Mouse (Mus musculus) stomach, embryonic 14.5 days (tissue): ENCODE measurements around the gene Cyp26c1. TPM values are rescaled to one million over a fixed set of nuclear protein-coding genes. Genes with fewer than 3 reads are reported as not detected.

ENCODE experiments used
- ATAC-seq: fragments of 200-750 bp; cut with Nextera tagmentation; 2 replicates; pipeline ENCODE4 v1.8.0; 2017; ENCODE audit warnings: low read depth, moderate TSS enrichment; ENCODE audit not compliant: insufficient number of reproducible peaks, insufficient read depth, low FRiP score
- H3K27ac ChIP-seq: fragments of 300-500 bp; sonication (generic); 2 replicates; pipeline ENCODE4 v1.5.1; 2014; ENCODE audit warnings: mild to moderate bottlenecking, low read length, moderate library complexity, mixed read lengths
- H3K27me3 ChIP-seq: fragments of 300-500 bp; sonication (generic); 2 replicates; pipeline ENCODE4 v1.6.1; 2014; ENCODE audit warnings: low read length, control low read depth, mixed read lengths; ENCODE audit not compliant: control insufficient read depth, insufficient read depth
- H3K36me3 ChIP-seq: fragments of 300-500 bp; sonication (generic); 2 replicates; pipeline ENCODE4 v1.6.1; 2014; ENCODE audit warnings: mild to moderate bottlenecking, control low read depth, low read length, moderate library complexity, mixed read lengths; ENCODE audit not compliant: control insufficient read depth, insufficient read depth
- H3K4me1 ChIP-seq: fragments of 300-500 bp; sonication (generic); 2 replicates; pipeline ENCODE4 v1.6.1; 2014; ENCODE audit warnings: low read length, control low read depth, mixed read lengths; ENCODE audit not compliant: control insufficient read depth, insufficient read depth
- H3K4me2 ChIP-seq: fragments of 300-500 bp; sonication (generic); replicated peaks from 2 replicates; pipeline ENCODE4 v1.6.1; 2014; ENCODE audit warnings: low read depth, low read length, control low read depth
- H3K4me3 ChIP-seq: fragments of 300-500 bp; sonication (generic); 2 replicates; pipeline ENCODE4 v1.5.1; 2014; ENCODE audit warnings: low read depth, low read length, control low read depth
- H3K9ac ChIP-seq: fragments of 300-500 bp; sonication (generic); replicated peaks from 2 replicates; pipeline ENCODE4 v1.6.1; 2014; ENCODE audit warnings: low read depth, mild to moderate bottlenecking, control low read depth, low read length, moderate library complexity, mixed read lengths
- H3K9me3 ChIP-seq: fragments of 300-500 bp; sonication (generic); 2 replicates; pipeline ENCODE4 v1.6.1; 2016; ENCODE audit warnings: low read depth, low read length, control low read depth; ENCODE audit not compliant: control insufficient read depth
- WGBS: fragments of 180-500 bp; shearing (Covaris S2); extraction: QIAGEN DNeasy Blood & Tissue Kit; methylation state at CpG from one replicate; pipeline ENCODE4 v1.1.7; 2014; 5-methylcytosine and 5-hydroxymethylcytosine counted together
- polyA plus RNA-seq: library from polyadenylated mRNA; unstranded; fragments of >200 nt; fragmentation: Nextera tagmentation; extraction: Ambion mirVana; gene quantifications from 2 replicates; pipeline ENCODE4 v1.2.1, GENCODE M21; 2014

Cyp26c1 gene
- polyA plus RNA-seq, 1 experiment from 2014 or later: not detected

DNA sequence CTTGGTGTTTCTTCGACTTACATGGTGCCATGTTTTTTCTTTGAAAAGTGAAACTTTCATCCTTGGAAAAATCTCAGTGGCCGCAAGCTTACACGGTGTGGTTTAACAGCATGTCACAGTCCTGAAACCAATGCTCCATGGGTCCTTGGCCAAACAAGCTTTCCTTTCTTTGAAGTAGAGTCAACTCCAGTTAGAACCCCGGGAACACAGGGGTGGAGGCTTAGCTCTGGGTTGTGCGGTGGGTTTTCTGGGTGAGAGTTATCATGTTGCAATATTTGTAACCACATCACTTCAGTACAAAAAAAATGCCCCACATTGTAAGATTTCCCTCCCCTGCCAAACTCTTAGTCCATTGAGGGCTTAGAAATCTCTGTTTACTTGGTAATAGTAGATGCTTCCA, 20.3 kb downstream of the Cyp26c1 start:
- Histone ChIP-seq H3K4me3 (no peak overlapping the region), H3K9ac (no peak overlapping the region), H3K27ac (no peak overlapping the region), H3K4me2 (no peak overlapping the region), H3K9me3 (no peaks in the 10 kb centered on the region; the same call in 1 of the 2 replicates), H3K27me3 (peaks cover 23% of the 10 kb centered on the region), H3K36me3 (no peaks in the 10 kb centered on the region), H3K4me1 (no peaks in the 10 kb centered on the region)
- 85% methylated on average over 5 of the region's 5 CpGs for WGBS
- ATAC-seq: no peak

- WGBS: 64% methylated on average over 10 of the region's 10 CpGs
- no peak for ATAC-seq
- no peaks in the 10 kb centered on the region for H3K4me1 ChIP-seq
Measured at GRCm38 (mm10) chr19:37714681-37715080, 29.3 kb downstream of the Cyp26c1 start.

GRCm38 (mm10) chr19:37715980-37716379, 30.6 kb downstream of the Cyp26c1 start:
- Histone ChIP-seq H3K4me3 (no peak overlapping the region), H3K9ac (no peak overlapping the region), H3K9me3 (no peaks in the 10 kb centered on the region), H3K4me1 (no peaks in the 10 kb centered on the region), H3K36me3 (no peaks in the 10 kb centered on the region), H3K4me2 (no peak overlapping the region), H3K27me3 (no peaks in the 10 kb centered on the region), H3K27ac (no peak overlapping the region)
- 61% methylated on average over 1 of the region's 1 CpGs for WGBS
- ATAC-seq: no peak

More at GRCm38 (mm10) chr19:37714681-37715080, 29.3 kb downstream of the Cyp26c1 start:
- Histone ChIP-seq H3K4me3 (no peak overlapping the region), H3K4me2 (no peak overlapping the region), H3K27me3 (no peaks in the 10 kb centered on the region), H3K27ac (no peak overlapping the region), H3K9ac (no peak overlapping the region), H3K9me3 (no peaks in the 10 kb centered on the region; the same call in 1 of the 2 replicates), H3K36me3 (no peaks in the 10 kb centered on the region)

DNA sequence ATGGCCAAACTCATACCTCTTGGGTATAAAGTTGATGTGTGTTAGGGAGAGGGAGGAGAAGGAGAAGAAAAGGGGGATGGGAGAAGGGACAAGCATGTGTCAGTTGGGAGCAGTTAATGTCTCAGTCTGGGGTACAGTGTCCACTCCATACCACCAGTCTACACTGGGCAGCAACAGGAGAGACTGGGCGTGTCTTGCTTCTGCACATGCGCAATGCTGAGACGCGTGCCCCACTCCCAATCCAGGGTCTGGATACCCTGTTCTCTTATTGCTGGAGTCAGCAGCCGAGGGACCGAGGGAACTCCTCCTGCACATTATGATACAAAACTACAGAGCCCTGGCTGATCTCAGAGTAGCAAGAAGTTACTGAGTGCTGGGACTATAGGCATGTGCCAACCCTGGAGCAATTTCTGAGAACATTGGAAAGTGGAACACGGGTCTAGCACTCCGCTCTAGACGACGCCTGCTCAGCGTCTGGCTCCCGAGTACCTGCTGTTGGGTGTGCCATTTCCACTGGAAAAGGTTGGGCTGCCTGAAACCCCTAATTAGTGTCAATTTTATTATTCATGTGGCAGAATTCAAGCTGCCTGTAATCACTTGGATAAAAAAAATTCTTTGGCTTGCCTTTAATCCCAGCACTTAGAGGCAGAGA, 31.3 kb downstream of the Cyp26c1 start:
- Histone ChIP-seq H3K4me2 (no peak overlapping the region), H3K9ac (no peak overlapping the region), H3K27ac (no peak overlapping the region), H3K36me3 (no peaks in the 10 kb centered on the region), H3K4me3 (no peak overlapping the region), H3K9me3 (no peaks in the 10 kb centered on the region), H3K4me1 (no peaks in the 10 kb centered on the region), H3K27me3 (no peaks in the 10 kb centered on the region)
- WGBS: 83% methylated on average over 12 of the region's 12 CpGs
- no peak for ATAC-seq

- Histone ChIP-seq H3K36me3 (no peaks in the 10 kb centered on the region), H3K9ac (no peak overlapping the region), H3K4me2 (no peak overlapping the region), H3K9me3 (no peaks in the 10 kb centered on the region), H3K27me3 (no peaks in the 10 kb centered on the region), H3K27ac (no peak overlapping the region), H3K4me3 (no peak overlapping the region), H3K4me1 (no peaks in the 10 kb centered on the region)
- WGBS: 29% methylated on average over 1 of the region's 1 CpGs
- ATAC-seq: no peak
Measured at GRCm38 (mm10) chr19:37719166-37719565, 33.8 kb downstream of the Cyp26c1 start.

DNA sequence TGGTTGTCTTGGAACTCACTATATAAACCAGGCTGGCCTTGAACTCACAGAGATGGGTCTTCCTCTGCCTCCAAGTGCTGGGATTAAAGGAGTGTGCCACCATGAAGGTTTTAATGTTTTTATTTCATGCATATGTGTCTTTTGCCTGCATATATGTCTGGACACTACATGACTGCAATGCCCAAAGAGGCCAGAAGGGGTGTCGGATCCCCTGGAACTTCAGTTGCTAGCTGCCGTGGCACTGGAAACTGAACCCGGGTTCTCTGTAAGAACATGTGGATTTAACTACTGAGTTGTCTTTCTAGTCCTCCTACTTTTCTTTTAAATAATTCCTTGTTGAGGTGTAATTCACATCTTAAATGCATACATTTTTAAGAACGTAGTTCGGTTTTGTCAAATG, 39.2 kb downstream of the Cyp26c1 start:
- H3K9ac ChIP-seq: no peak overlapping the region
- no peaks in the 10 kb centered on the region for H3K4me1 ChIP-seq
- H3K27me3 ChIP-seq: no peaks in the 10 kb centered on the region
- WGBS: 98% methylated on average over 5 of the region's 5 CpGs
- no peak for ATAC-seq
- H3K27ac ChIP-seq: no peak overlapping the region
- H3K4me3 ChIP-seq: no peak overlapping the region
- H3K9me3 ChIP-seq: no peaks in the 10 kb centered on the region
- H3K4me2 ChIP-seq: no peak overlapping the region
- H3K36me3 ChIP-seq: no peaks in the 10 kb centered on the region

GRCm38 (mm10) chr19:37726585-37726984, 41.2 kb downstream of the Cyp26c1 start:
- no peak overlapping the region for H3K9ac ChIP-seq
- no peak overlapping the region for H3K4me2 ChIP-seq
- ATAC-seq: no peak
- H3K4me3 ChIP-seq: no peak overlapping the region
- no peak overlapping the region for H3K27ac ChIP-seq
- H3K27me3 ChIP-seq: no peaks in the 10 kb centered on the region
- no peaks in the 10 kb centered on the region for H3K36me3 ChIP-seq
- H3K9me3 ChIP-seq: no peaks in the 10 kb centered on the region
- no peaks in the 10 kb centered on the region for H3K4me1 ChIP-seq
- 88% methylated on average over 7 of the region's 7 CpGs for WGBS

DNA sequence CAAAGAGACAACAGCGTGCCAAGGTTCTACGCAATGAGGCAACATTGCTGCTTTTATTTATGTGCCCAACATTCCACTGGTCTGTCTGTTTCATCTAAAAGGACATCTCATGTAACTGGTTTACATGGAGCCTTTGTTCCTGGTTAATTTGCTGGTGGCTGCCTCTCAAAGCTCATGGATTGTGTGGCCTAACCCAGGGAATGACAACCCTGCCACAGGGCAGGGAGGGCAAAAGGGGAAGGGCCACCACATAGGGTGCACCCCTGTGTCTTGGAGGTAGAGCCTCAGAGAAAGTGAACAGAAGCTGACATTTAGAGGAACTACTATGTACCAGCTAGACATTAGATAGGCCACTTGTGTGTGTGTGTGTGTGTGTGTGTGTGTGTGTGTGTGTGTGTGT, 42.0 kb downstream of the Cyp26c1 start:
- Histone ChIP-seq H3K4me2 (no peak overlapping the region), H3K4me3 (no peak overlapping the region), H3K4me1 (no peaks in the 10 kb centered on the region), H3K36me3 (no peaks in the 10 kb centered on the region), H3K9ac (no peak overlapping the region), H3K27ac (no peak overlapping the region), H3K9me3 (no peaks in the 10 kb centered on the region), H3K27me3 (no peaks in the 10 kb centered on the region)
- 88% methylated on average over 2 of the region's 2 CpGs for WGBS
- ATAC-seq: no peak

DNA sequence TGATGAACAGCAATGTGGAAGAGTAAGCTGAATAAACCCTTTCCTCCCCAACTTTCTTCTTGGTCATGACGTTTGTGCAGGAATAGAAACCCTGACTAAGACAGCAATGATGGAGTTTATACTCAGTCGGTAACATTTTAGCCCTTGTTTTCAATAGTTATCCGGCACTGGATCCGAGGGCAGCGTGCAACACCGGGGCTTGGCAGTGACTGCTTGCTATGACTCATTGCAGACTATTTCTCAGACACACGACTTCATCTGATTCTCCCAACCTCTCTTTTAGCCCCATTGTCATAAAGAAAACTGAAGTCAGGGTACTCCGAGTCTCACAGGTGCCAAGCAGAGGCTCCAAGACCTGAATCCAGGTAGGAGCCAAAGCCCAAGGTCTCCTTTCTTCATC, 50.0 kb downstream of the Cyp26c1 start:
- no peaks in the 10 kb centered on the region for H3K27me3 ChIP-seq
- WGBS: 82% methylated on average over 8 of the region's 8 CpGs

More for the DNA sequence above, 50.0 kb downstream of the Cyp26c1 start:
- ATAC-seq: no peak
- no peaks in the 10 kb centered on the region for H3K36me3 ChIP-seq
- no peak overlapping the region for H3K9ac ChIP-seq
- no peak overlapping the region for H3K27ac ChIP-seq
- no peak overlapping the region for H3K4me3 ChIP-seq
- no peaks in the 10 kb centered on the region for H3K9me3 ChIP-seq
- H3K4me2 ChIP-seq: no peak overlapping the region
- H3K4me1 ChIP-seq: no peaks in the 10 kb centered on the region
